Mouse (Mus musculus): ENCODE data around the gene Asic2. TPM values are rescaled to one million over a fixed set of nuclear protein-coding genes. Genes with fewer than 3 reads are reported as not detected.

The Asic2 gene
- total RNA-seq, 2 experiments from 2014 or later, result not detected

GRCm38 (mm10) chr11:81860250-81860972 lies 107.8 kb downstream of the Asic2 start, which contains the start of gene 5530401A14Rik:
TSS of gene 5530401A14Rik (plus strand) at chr11:81860673.
- no peak for ATAC-seq (replicated peaks; ENCODE audit: low FRiP score, poor library complexity, severe bottlenecking)

GRCm38 (mm10) chr11:81847773-81848490 lies 120.3 kb downstream of the Asic2 start:
- ATAC-seq (replicated peaks; ENCODE audit: low FRiP score, poor library complexity, severe bottlenecking), result no peak

- no peak for ATAC-seq (replicated peaks; ENCODE audit: low FRiP score, poor library complexity, severe bottlenecking)
Measured at GRCm38 (mm10) chr11:81845686-81846036, 122.6 kb downstream of the Asic2 start.

GRCm38 (mm10) chr11:81845010-81845685 lies 123.1 kb downstream of the Asic2 start:
- ATAC-seq (replicated peaks; ENCODE audit: low FRiP score, poor library complexity, severe bottlenecking), result no peak

GRCm38 (mm10) chr11:81841001-81841400 lies 127.3 kb downstream of the Asic2 start:
- no peak for ATAC-seq (replicated peaks; ENCODE audit: low FRiP score, poor library complexity, severe bottlenecking)

- no peak for ATAC-seq (replicated peaks; ENCODE audit: low FRiP score, poor library complexity, severe bottlenecking)
Measured at GRCm38 (mm10) chr11:81838426-81838825, 129.8 kb downstream of the Asic2 start.

GRCm38 (mm10) chr11:81832381-81832780 lies 135.9 kb downstream of the Asic2 start:
- no peak for ATAC-seq (replicated peaks; ENCODE audit: low FRiP score, poor library complexity, severe bottlenecking)

- no peak for ATAC-seq (replicated peaks; ENCODE audit: low FRiP score, poor library complexity, severe bottlenecking)
Measured at GRCm38 (mm10) chr11:81816531-81816930, 151.7 kb downstream of the Asic2 start.

GRCm38 (mm10) chr11:81814816-81815215 lies 153.4 kb downstream of the Asic2 start:
- ATAC-seq (replicated peaks; ENCODE audit: low FRiP score, poor library complexity, severe bottlenecking), result no peak

- ATAC-seq (replicated peaks; ENCODE audit: low FRiP score, poor library complexity, severe bottlenecking), result no peak
Measured at GRCm38 (mm10) chr11:81806905-81807659, 161.2 kb downstream of the Asic2 start.

GRCm38 (mm10) chr11:81803544-81803943 lies 164.7 kb downstream of the Asic2 start:
- no peak for ATAC-seq (replicated peaks; ENCODE audit: low FRiP score, poor library complexity, severe bottlenecking)

- no peak for ATAC-seq (replicated peaks; ENCODE audit: low FRiP score, poor library complexity, severe bottlenecking)
Measured at GRCm38 (mm10) chr11:81802614-81803013, 165.6 kb downstream of the Asic2 start.

- no peak for ATAC-seq (replicated peaks; ENCODE audit: low FRiP score, poor library complexity, severe bottlenecking)
Measured at GRCm38 (mm10) chr11:81800899-81801298, 167.4 kb downstream of the Asic2 start.

- ATAC-seq (replicated peaks; ENCODE audit: low FRiP score, poor library complexity, severe bottlenecking), result no peak
Measured at GRCm38 (mm10) chr11:81793588-81793987, 174.7 kb downstream of the Asic2 start.

- no peak for ATAC-seq (replicated peaks; ENCODE audit: low FRiP score, poor library complexity, severe bottlenecking)
Measured at GRCm38 (mm10) chr11:81791579-81791978, 176.7 kb downstream of the Asic2 start.

GRCm38 (mm10) chr11:81780596-81780995 lies 187.7 kb downstream of the Asic2 start:
- no peak for ATAC-seq (replicated peaks; ENCODE audit: low FRiP score, poor library complexity, severe bottlenecking)

- no peak for ATAC-seq (replicated peaks; ENCODE audit: low FRiP score, poor library complexity, severe bottlenecking)
Measured at GRCm38 (mm10) chr11:81779881-81780280, 188.4 kb downstream of the Asic2 start.

- ATAC-seq (replicated peaks; ENCODE audit: low FRiP score, poor library complexity, severe bottlenecking), result no peak
Measured at GRCm38 (mm10) chr11:81771195-81771895, 196.9 kb downstream of the Asic2 start.

GRCm38 (mm10) chr11:81769691-81770260 lies 198.5 kb downstream of the Asic2 start:
- ATAC-seq (replicated peaks; ENCODE audit: low FRiP score, poor library complexity, severe bottlenecking), result no peak
